Mouse (Mus musculus) left cerebral cortex, postnatal 4 days (tissue): Measurements from ENCODE around the gene Rbpms2. TPM values are rescaled to one million over a fixed set of nuclear protein-coding genes. Genes with fewer than 3 reads are reported as not detected.
A peak's percentile ranks its signal among the peaks of the same experiment; 100 is the strongest.
"Not testable (repeated sequence)": the region's sequence is repeated elsewhere in the genome, so short reads cannot be mapped to it uniquely, and the experiment has no call there.

Source experiments
- DNase-seq: peaks from one replicate; pipeline ENCODE4 v3.0.0-alpha.2; 2022
- intact Hi-C: fragments of 180-260 bp; cut with DNase I; formaldehyde crosslinking; loops from one replicate; pipeline ENCODE4 v1.15.1; 2025
- total RNA-seq, 2 experiments: library from RNA; stranded (reverse); gene quantifications; 2 replicates each; pipeline ENCODE4 v1.2.3; 2021

Gene Rbpms2
- total RNA-seq, 2 experiments from 2014 or later, result 1.8 to 2.4 TPM

- intact Hi-C loops, result no loop called here
These were observed 16.4 kb upstream of the Rbpms2 start for GRCm38 (mm10) chr9:65613098-65613497.

GRCm38 (mm10) chr9:65619311-65619710 lies 10.1 kb upstream of the Rbpms2 start:
- no peak for DNase-seq
- intact Hi-C loops, result no loop called here

More at GRCm38 (mm10) chr9:65613098-65613497, 16.4 kb upstream of the Rbpms2 start:
- no peak for DNase-seq

DNA sequence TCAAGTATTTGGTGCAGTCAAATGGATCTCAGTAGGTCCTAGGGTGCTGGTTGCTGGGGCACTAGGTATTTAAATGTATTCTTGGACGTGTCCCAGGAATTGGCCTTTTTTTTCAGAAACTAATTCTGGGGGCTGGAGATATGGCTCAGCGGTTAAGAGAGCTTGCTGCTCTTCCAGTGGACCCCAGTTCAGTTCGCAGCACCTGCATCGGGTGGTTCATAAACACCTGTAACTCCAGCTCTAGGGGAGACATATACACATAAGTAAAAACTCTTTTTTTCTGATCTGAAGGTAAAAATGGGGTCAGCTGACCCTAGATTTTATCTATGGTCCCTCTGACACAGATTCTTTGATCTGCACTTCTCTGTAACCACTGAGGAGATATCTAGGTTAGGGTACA lies 8.3 kb upstream of the Rbpms2 start:
- no peak for DNase-seq
- intact Hi-C loops, result no loop called here

- no peak for DNase-seq
- intact Hi-C loops, result no loop called here
These were observed 7.8 kb upstream of the Rbpms2 start for GRCm38 (mm10) chr9:65621666-65622065.

- intact Hi-C loops, result no loop called here
- no peak for DNase-seq
These were observed 6.6 kb upstream of the Rbpms2 start for GRCm38 (mm10) chr9:65622826-65623225.

GRCm38 (mm10) chr9:65624266-65624665 lies 5.2 kb upstream of the Rbpms2 start:
- intact Hi-C loops, result no loop called here
- no peak for DNase-seq

- intact Hi-C loops, result no loop called here
- peak; percentile 32 for DNase-seq
These were observed 551 bp downstream of the Rbpms2 start for GRCm38 (mm10) chr9:65629767-65630630.

DNA sequence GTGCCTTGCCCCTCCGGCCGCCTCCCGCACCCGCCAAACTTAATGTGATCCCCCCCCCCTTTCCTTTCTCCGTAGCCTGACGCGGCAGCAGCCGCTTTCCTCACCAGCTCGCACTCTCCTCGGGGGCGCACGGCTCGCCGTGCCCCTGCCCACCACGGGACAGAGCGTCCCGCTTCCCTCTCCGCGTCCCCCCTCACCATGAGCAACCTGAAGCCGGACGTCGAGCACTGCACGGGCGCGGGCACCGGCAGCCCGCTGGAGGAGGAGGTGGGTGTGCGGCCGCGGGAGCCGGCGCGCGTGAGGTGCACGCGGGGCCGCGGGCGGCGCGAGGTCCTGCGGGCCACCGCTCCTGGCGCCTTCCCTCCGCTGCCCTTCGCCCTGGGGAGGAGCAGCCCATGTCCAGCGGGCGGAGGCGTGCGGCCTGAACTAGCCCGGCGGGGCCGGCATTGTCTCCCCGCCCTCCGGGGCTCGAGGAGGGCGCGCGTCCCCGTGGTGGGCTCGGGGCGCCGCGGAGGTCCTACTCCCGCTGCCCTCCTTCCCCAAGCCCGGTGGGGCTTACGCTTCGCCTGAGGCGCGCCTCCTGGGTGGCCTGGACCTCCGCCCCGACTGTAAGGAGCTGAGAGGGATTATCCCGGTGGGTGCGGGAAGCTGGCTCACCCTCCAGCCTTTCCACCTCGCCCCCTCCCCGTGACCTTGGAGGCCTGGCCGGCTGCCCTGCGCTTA lies 1.3 kb downstream of the Rbpms2 start:
- intact Hi-C loops, result no loop called here
- DNase-seq, result peak; percentile 12

DNA sequence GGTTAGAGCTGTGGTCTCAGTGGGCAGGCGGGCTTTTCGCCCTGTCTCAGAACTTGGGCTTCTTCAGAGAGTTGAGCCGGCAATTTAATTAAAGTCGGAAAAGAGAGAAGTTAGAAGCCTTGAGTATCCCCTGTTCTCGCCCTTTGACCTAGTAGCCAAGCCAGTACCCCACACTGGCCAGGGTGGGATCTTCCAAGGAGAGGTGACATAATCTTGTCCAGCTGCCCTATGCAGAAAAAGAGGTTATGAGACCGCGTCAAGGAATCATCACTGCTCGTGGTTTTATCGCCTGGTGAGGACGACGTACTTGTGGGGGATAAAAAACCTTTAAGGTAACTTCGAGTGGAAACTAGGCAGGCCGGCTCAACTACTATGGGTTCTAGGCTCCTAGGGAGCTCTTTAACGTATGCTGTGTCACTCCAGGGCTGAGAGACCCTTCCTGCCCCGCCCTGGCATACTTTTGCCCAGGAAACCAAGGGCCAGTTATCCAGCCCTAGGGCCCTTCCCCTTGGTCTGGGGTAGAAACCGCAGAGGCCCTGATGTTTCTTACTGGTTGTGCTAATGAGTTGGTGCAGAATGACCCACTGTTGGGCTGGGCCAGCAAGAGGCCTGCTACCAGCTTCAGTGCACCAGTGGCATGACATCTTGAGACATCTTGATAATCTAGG lies 2.0 kb downstream of the Rbpms2 start:
- DNase-seq, result no peak
- intact Hi-C loops, result no loop called here

GRCm38 (mm10) chr9:65635766-65636165 lies 6.3 kb downstream of the Rbpms2 start:
- no peak for DNase-seq
- intact Hi-C loops, result no loop called here

DNA sequence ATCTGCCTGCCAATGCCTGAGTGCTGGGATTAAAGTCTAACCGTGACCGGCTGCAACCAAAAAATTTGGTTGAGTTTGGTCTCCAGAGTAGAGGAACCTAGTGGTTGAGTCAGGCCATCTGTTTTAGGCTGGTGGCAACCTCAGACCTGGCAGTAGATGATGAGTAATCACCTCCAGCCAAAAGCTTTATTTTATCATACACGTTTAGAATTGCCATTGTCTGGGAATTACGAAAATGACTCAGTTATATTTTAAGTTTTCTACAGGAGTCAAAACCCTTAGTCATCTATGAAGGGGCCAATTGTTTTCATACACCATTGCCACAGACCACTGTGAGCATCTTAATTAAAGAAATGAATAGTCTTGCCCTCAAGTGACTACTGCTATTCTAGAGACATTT lies 7.5 kb downstream of the Rbpms2 start:
- DNase-seq, result no peak
- intact Hi-C loops, result no loop called here

- no peak for DNase-seq
- intact Hi-C loops, result no loop called here
These were observed 9.6 kb downstream of the Rbpms2 start for GRCm38 (mm10) chr9:65639065-65639464.

DNA sequence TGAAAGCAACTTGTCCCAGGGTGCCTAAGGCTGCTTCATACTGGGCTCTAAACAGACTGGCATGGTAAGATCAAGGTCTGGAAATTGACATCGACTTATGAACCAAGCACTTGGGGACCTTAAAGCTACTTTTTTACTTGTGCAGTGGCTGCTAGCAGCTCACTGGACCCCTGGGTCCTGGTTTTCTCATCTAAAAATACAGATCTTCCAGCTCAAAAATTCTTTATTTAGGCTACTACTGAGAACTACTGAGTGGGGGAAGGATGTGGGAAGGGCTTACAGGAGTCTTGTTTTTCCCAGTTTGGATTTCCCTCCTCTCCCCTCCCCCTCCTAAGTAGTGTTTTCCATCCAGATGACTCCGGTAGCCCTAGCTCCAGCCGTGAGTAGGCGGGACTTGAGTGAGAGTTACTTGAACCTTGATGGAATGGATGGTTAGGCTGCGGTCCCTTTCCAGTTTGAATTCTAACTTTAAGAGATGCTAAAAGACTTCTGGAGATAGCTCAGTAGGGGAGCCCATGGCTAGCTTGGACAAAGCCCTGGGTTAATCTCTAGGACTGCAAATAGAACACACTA lies 11.5 kb downstream of the Rbpms2 start:
- no peak for DNase-seq
- intact Hi-C loops, result no loop called here

- no peak for DNase-seq
- intact Hi-C loops, result no loop called here
These were observed 12.1 kb downstream of the Rbpms2 start for GRCm38 (mm10) chr9:65641446-65642052.

- DNase-seq, result no peak
- intact Hi-C loops, result no loop called here
These were observed 13.1 kb downstream of the Rbpms2 start for GRCm38 (mm10) chr9:65642546-65642945.

GRCm38 (mm10) chr9:65644960-65645359 lies 15.5 kb downstream of the Rbpms2 start:
- intact Hi-C loops, result no loop called here
- no peak for DNase-seq

DNA sequence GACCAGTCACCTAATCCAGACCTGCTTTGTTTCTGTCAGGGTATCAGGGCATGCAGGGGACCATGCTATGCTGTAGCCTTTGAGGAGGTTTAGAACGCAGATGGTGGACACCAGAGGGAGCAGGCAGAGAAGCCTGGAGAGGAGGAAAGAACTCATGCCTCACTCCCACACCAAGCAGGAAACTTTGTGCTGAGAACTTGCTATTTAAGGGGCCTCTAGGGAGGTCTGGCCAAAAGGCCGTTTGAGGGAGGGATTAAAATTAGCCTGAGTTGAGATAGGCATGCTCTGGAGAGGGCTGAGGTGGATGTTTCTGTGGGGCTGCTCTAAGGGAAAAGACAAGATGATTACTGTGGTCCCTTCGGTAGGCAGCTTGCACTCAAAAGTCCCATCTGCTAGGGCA lies 16.5 kb downstream of the Rbpms2 start:
- no peak for DNase-seq
- intact Hi-C loops, result no loop called here

DNA sequence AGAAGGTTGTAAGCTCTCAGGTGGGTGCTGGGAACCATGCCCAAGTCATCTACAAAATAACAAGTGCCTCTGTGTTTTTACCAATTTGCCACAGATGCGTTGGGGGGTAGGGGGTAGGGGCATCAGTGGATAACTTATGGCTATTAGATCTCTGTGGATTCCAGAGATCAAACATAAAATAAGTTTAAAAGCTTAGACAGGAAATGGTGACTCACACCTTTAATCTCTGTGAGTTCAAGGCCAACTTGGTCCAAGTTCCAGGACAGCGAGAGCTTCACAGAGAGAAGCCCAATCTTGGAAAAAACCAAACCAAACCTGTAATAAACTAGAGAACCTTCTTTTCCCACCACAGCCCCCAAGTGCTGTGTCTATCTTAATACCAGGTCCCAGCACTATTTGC lies 17.3 kb downstream of the Rbpms2 start:
- intact Hi-C loops, result no loop called here
- DNase-seq, result no peak

- DNase-seq, result no peak
- intact Hi-C loops, result no loop called here
These were observed 19.3 kb downstream of the Rbpms2 start for GRCm38 (mm10) chr9:65648730-65649129.

DNA sequence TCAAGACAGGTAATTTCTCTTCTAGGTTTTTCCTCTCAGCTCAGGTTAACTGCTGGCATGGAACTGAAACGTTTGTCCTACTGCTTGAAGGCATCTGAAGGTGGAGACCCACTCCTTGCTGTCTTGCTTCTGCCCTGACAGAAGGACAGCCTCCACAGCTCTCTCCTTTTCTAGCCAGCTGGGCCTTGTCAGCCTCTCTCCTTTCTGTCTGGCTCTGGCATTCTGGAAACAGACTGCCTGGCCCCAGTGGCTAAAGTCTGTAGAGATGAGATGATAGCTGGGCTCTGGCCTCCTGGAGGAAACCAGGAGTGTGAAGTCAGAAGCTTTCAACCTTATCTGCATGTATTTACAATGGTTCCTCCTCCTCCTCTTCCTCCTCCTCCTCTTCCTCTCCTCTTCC lies 20.5 kb downstream of the Rbpms2 start:
- intact Hi-C loops, result no loop called here

GRCm38 (mm10) chr9:65651957-65652356 lies 22.5 kb downstream of the Rbpms2 start:
- DNase-seq, intact Hi-C loops: not testable (repeated sequence)

More for the DNA sequence above, 20.5 kb downstream of the Rbpms2 start:
- no peak for DNase-seq
